Mouse (Mus musculus): ENCODE data around the gene Smad9.

Gene Smad9

DNA sequence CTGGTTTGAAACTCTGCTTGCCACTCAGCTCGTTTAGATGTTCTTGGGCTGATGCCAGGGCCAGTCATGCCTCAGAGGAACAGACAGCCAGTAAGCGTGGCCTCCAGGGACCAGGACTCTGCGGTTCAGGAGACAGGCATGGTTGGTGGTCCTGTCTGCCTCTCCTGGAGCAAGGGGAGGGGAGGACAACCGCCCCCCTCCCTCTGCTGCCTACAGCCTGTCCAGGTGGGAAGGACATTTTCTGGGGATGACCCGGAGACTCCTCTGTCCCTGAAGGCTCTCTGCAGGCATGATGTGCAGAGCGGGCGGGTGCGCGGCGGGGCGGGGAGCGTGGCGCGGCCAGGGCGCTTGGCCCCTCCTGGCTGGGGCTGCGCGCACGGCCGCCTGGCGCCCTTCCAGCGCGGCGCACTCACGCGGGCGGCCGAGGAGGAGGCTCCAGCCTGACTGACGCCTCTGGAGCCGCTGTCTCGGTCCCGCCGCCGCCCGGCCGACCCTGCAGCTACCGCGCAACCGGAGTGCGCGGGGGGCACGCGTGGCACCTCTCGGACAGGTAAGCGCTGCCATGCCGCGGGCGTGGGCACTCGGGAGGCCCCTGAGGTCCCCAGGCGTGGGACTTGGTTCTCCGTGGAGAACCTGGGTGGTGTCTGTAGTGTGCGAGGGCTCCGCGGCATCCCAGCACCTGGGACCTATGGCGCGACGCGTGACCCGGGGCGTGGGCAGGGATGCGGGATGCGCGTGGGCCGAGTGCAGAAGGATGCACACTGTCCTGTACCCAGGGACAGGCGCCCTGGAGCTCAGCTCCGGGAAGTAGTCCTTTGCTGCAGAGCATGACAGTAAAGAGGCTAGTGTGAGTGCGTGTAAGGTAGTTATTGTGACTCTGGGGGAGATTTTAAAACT is at the start of gene Smad9:
Gene Smad9, plus strand, starts transcription at position 438 of the 897 bp plus-strand sequence.
- peak; percentile 41 to 55 for DNase-seq (ENCODE audit: low spot score in 2 of 2)

- DNase-seq (ENCODE audit: low spot score in 2 of 2): no peak
These were observed 46.4 kb upstream of the Smad9 start for GRCm38 (mm10) chr3:54708972-54709371.

- DNase-seq (ENCODE audit: low spot score in 2 of 2): no peak
These were observed 41.1 kb upstream of the Smad9 start, which contains the start of gene Gm21958 for GRCm38 (mm10) chr3:54714253-54714652. Gene Gm21958 (minus strand): TSS chr3:54714353.

DNA sequence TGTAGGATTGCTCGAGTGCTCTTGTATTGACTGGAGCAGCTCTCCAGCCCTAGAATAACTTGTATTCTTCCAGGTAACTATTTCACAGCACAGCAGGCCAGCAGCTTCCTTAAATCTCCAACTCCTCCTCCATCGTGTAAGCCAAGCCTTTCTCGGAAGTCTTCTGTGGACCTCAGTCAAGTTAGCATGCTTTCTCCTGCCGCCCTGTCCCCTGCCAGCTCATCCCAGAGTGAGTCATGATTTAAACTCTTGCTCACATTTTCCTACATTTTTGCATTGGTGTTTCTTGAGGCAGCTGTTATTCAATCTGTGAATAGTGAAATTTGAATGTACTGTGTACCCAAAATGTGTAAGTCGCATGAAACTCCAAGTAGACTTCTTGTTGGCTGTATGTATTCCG is 39.9 kb upstream of the Smad9 start:
- no peak for DNase-seq (ENCODE audit: low spot score in 2 of 2)

- no peak for DNase-seq (ENCODE audit: low spot score in 2 of 2)
These were observed 38.0 kb upstream of the Smad9 start for GRCm38 (mm10) chr3:54717348-54717747.

DNA sequence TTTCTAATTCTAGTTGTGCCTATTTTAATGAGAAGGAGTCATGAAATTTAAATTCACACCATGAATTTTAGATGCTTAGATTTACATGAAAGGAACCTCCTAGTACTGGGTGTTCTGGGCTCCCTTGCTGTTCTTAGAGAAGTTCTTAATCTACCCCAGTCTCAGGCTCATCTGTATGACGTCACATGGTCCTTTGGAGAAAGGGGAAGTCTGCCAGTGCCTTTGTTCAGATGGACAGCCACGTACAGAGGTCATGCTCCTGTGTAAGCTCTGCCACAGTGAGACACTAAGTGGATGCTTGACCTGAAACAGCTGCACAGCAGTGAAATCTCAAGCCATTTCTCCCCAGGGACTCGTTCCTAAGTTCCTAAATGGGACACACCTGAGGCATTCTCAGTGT is 36.4 kb upstream of the Smad9 start:
- no peak for DNase-seq (ENCODE audit: low spot score in 2 of 2)

- no peak for DNase-seq (ENCODE audit: low spot score in 2 of 2)
These were observed 31.5 kb upstream of the Smad9 start for GRCm38 (mm10) chr3:54723741-54724500.

- no peak for DNase-seq (ENCODE audit: low spot score in 2 of 2)
These were observed 30.0 kb upstream of the Smad9 start for GRCm38 (mm10) chr3:54725344-54725743.

- DNase-seq (ENCODE audit: low spot score in 2 of 2): no peak
These were observed 27.8 kb upstream of the Smad9 start for GRCm38 (mm10) chr3:54727588-54727987.

- DNase-seq (ENCODE audit: low spot score in 2 of 2): no peak
These were observed 27.3 kb upstream of the Smad9 start for GRCm38 (mm10) chr3:54728100-54728499.

DNA sequence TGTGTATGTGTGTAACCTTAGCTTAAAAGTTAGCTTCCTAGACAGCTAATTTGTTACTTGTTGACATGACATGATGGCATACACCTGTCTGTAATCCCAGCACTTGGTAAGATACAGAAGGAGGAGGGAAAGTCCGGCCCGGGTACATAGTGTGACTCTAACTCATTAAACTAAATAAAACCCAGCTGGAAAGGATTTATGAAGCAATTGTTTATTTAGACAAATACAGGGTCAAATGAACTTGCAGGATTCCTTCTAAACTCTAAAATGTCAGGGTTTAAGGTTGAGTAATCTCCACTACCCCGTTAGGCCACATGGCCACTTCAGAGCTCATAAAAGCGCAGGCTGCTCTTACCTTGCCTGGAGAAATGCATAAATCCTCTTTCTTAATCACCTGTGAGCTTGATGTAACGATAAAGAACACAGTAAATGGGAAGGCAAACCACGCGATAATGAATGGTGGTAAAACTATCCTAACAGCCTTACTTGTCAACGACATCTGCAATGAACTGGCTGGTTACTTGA is 23.7 kb upstream of the Smad9 start:
- DNase-seq (ENCODE audit: low spot score in 2 of 2): no peak

- no peak for DNase-seq (ENCODE audit: low spot score in 2 of 2)
These were observed 23.0 kb upstream of the Smad9 start for GRCm38 (mm10) chr3:54732371-54732770.

GRCm38 (mm10) chr3:54734411-54735246 is 20.8 kb upstream of the Smad9 start:
- peak; percentile 81 to 86 for DNase-seq (ENCODE audit: low spot score in 2 of 2)

DNA sequence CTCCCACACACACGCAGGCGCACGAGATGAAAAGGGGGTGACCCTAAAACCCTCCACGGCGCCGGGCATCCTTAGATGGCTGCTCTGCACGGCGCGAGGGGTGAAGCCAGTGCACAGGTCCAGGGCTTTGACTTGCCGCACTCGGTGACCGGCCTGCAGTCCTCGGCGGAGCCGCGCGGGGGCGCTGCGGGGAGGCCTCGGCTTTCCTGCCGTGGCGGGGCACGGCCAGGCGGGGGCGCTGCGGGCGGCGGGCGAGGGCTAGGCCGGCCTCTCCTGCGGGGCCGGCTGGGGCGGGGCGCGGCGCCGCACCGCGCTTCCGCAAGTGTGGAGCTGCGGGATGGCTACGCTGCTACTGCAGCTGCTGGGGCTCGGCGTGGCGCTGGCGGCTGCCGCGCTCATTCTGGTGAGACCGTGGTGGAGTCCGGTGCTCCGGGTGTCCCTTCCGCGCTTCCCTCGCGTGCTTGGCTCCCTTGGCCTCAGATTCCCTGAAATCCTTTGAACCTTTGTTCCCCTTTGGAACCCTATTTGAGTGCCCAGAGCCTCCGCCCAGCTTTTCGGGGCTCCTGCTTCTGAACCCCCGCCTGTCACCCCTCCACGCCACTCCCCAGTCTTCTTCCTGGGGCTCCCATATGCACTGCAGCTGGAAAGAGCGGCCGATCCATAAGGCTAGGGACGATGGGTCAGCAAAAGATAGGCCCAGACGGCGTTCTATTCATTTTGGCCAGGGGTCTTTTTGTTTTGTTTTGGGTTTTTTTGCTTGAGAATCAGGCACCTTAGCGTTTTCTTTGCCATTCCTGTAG is 19.9 kb upstream of the Smad9 start, which contains the start of the genes Exosc8 and Alg5:
Gene Exosc8, minus strand, starts transcription at position 147 of the 800 bp plus-strand sequence.
Gene Alg5, plus strand, starts transcription at position 293 of the 800 bp plus-strand sequence.
- peak; percentile 91 for DNase-seq (ENCODE audit: low spot score in 2 of 2)

DNA sequence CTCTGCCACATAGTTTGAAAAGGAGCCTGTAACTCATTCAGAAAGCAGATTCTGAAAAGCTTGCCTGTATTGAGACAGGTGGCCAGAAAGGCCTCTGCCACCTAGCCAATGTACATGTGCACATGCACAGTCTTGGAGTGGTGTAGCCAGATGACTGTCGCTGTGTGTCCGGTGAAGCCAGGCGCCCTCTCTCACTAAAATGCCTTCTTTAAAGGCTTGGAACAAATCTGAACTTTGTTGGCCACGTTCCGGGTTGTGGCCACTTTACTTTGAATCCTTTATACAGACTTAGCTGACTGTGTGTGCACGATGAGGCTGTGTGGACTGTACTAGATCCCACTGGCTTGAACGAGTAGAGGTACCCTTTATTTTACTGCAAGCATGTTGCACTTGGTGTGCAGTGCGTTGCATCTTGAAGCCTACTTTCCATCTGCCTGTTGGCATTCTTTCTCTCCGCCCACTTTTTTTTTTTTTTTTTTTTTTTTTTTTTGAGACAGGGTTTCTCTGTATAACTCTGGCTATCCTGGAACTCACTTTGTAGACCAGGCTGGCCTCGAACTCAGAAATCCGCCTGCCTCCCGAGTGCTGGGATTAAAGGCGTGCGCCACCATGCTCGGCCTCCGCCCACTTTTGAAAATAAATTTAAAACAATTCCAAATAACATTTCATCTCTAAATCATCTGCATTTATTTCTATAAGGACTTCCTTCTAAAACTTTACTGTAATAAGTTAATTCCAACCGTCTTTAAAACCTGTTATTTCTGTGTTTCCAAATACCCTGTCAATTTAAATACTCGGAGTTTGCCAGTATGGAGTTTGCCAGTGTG is 19.1 kb upstream of the Smad9 start:
- DNase-seq (ENCODE audit: low spot score in 2 of 2): no peak

DNA sequence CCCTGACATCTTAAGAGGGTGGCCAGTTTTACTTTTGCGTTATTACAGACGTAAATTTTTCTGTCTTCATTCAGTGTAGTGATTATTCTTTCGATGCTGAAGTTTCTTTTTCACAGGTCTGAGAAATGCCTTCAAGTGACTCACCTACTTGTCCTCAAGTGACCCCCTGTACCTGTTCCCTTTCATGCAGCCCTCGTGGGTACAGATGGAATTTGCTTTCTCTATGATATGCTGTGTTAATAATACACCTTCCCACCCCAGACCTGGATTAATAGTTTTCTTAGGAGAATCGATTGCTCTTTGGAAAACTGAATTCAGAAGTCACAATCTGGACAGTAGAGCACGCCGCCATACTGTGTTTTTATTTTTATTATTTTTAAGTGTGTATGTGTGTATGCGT is 18.1 kb upstream of the Smad9 start:
- DNase-seq (ENCODE audit: low spot score in 2 of 2): no peak

DNA sequence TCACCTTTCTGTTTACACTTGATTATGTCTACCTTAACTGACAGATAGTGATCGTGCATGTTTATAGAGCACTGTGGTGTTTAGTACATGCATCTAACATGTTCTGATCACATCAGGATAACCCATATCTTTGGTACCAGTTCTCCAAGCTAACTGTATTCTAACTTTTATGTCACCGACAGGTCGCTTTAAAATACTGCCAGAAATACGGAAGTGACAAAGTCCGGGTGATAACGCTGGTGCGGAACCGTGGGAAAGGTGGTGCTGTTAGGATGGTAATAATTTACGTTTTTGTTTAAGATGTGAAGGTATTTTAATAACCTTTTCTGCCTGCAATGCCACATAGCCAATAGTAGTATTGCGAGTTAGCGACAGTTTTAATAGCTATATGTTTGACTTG is 13.4 kb upstream of the Smad9 start:
- no peak for DNase-seq (ENCODE audit: low spot score in 2 of 2)

DNA sequence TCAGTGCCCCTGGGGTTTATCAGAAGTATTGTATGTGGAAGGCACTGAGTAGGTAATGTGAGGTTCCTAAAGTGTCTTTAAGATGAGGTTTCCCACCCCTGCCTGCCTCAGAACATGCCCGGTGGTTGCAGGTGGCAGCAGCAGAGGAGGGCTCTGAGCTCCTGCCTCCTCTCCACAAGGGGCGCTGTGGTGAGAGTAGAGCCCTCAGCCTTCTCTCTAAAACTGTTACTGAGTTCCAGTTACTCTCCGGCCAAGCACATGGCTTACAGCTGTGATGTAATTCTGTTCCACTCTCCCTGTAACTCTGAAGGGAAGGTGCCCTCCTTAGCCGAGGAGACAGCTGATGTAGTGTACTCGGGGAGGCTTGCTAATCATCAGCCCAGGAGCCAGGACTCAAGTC is 9.6 kb upstream of the Smad9 start:
- DNase-seq (ENCODE audit: low spot score in 2 of 2): no peak

- no peak for DNase-seq (ENCODE audit: low spot score in 2 of 2)
These were observed 2.0 kb upstream of the Smad9 start for GRCm38 (mm10) chr3:54753411-54753810.

DNA sequence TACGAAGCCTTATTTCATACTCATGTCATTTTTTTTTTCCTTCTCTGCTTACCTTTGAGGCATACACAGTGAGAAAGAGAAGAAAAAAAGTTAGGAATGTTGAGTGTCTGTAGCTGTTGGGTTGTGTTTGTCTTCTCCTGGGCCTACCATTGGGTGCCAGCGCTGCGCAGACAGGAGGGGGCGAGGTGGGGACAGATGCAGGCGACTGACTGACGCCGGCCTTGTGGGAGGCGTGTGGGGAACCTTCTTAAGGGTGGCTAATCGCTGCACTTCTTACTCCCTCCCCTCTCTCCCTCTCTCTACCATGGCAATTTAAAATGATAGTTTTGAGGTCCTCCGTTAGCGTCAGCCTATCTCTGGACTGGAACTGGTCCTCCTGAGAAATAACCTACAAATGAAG is 676 bp downstream of the Smad9 start:
- DNase-seq (ENCODE audit: low spot score in 2 of 2): no peak
